Mouse (Mus musculus): ENCODE measurements around the gene Cnpy1.

DNA sequence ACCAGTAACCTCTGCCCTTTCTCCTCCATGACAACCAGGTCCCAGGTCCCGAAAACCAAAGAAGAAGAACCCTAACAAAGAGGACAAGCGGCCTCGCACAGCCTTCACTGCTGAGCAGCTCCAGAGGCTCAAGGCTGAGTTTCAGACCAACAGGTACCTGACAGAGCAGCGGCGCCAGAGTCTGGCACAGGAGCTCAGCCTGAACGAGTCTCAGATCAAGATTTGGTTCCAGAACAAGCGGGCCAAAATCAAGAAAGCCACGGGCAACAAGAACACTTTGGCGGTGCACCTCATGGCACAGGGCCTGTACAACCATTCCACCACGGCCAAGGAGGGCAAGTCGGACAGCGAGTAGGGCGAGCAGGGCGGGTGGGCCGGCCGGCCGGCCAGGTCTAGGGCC, 75.5 kb downstream of the Cnpy1 start:
- TF ChIP-seq MAX (IDR thresholded peaks at IDR 0.05; ENCODE audit: low read length) (no peak), SIN3A (IDR thresholded peaks at IDR 0.05; ENCODE audit: low read length) (no peak), CTCF (IDR thresholded peaks at IDR 0.05 in 2 of 3, conservative IDR thresholded peaks at IDR 0.05 in 1 of 3; ENCODE audit: control insufficient read depth in 1 of 3, insufficient read depth in 1 of 3, low read depth in 2 of 3, low read length in 3 of 3, poor library complexity in 1 of 3, severe bottlenecking in 1 of 3) (no peak)
